Mouse (Mus musculus): ENCODE measurements around the gene Smim5.
"Not testable (repeated sequence)": the region's sequence is repeated elsewhere in the genome, so short reads cannot be mapped to it uniquely, and the experiment has no call there.

Gene Smim5

DNA sequence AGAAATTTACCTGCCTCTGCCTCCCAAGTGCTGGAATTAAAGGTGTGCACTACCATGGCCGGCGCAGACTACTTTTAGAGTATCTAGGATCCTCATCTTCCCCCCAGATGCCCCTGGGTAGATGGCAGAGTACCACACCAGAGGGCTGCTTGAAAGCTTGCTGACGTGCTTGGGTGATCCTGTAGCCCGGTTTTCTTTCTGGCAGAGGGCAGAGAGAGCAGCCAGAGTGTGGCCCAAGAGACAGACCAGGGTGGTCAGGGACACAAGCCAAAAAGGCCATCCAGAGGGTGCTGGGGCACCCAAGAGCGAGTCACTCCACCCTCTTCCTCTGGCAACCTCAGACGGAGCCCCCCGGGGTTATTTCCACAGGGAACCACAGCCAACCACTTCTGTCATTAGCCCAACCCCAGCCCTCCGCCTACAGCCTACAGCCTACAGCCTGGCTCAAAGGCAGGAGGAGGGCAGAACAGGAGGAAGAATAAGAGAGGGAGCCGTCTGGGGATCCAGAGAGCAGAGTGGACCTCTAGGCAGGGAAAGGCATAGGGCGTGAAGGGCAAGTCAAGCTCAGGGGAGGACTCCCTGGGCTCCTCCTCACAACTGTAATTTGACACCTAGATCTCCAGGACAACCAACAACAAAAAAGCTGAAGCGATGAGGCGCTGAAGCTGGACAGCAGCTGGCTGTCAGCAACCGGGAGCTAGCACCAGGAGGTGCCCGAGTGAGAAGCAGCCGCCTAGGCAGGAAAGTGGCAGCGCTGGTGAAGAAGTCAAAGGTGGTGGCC lies at the start of gene Smim5:
TSS of gene Smim5 (plus strand) at position 481 of the 781 bp plus-strand sequence.
- no peak for DNase-seq (ENCODE audit: low spot score)

DNA sequence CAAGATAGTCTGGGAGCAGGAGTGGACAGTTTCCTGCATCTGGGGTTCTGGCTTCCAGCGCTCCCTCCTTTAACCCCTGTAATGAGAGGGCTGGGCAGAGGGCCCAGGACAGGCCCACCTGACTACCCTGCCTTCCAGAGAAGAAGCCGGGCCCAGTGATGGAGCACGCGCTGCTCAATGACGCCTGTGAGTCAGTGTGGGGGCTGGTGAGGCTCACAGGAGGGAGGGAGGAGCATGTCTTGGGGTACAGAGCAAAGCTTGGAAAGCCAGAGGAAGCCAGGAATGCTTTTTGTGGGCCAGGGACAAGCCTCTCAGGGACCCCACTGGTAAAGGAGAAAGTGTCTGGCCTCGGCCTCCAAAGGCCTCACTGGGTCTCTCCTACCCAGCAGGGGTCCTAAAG lies 45.1 kb upstream of the Smim5 start:
- DNase-seq (ENCODE audit: low spot score) = no peak

DNA sequence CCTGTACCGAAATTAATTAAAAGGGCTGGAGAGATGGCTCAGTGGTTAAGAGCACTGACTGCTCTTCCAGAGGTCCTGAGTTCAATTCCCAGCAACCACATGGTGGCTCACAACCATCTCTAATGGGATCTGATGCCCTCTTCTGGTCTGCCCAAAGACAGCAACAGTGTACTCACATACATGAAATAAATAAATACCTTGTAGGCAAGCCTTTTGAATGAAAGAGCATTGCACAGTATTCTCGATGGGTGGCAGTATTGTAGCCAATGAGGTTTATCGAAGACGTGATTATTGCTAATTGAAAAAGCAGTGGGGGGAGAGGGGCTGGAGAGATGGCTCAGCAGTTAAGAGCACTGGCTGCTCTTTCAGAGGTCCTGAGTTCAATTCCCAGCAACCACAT lies 42.6 kb upstream of the Smim5 start:
- not testable (repeated sequence) for DNase-seq (ENCODE audit: low spot score)

DNA sequence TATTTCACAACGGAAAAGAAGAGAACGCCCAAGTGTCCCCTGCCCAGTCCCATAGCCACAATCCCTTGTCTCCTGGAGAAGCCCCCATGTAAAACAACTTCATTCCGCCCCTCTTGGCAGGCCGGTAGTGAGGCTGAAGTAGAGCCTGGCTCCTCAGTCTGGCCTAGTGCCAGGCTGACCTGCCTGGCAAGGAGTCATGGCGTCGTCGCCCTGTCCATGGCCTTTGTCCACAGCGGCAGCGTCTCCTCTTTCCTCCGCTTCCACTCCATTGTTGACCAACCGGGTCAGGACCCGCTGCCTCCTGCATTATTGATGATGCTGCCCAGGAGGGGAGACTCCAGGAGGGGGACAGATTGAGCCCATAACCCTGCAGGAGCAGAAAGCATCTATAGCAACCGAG lies 41.8 kb upstream of the Smim5 start:
- no peak for DNase-seq (ENCODE audit: low spot score)

DNA sequence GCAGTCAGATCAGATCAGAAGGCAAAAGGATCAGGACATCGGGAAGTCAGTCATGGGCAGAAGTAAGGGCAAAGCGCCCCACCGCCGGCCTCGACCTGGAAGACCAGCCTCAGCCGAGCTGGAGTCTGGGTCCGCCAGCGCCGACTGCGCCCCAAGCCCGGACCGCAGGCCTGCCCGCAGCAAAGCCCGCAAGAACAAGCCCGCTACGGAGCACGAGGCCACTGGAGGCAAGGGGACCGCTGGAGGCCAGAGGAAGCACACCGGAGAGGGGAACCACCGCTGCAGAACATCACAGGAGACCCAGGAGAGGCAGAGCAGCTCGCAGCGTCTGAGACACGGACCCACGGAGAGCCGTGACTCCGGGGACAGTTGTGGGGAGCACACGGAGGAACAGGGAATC lies 41.4 kb upstream of the Smim5 start, which contains the start of gene Myo15b:
TSS of gene Myo15b (plus strand) at position 53 of the 400 bp plus-strand sequence.
- no peak for DNase-seq (ENCODE audit: low spot score)

DNA sequence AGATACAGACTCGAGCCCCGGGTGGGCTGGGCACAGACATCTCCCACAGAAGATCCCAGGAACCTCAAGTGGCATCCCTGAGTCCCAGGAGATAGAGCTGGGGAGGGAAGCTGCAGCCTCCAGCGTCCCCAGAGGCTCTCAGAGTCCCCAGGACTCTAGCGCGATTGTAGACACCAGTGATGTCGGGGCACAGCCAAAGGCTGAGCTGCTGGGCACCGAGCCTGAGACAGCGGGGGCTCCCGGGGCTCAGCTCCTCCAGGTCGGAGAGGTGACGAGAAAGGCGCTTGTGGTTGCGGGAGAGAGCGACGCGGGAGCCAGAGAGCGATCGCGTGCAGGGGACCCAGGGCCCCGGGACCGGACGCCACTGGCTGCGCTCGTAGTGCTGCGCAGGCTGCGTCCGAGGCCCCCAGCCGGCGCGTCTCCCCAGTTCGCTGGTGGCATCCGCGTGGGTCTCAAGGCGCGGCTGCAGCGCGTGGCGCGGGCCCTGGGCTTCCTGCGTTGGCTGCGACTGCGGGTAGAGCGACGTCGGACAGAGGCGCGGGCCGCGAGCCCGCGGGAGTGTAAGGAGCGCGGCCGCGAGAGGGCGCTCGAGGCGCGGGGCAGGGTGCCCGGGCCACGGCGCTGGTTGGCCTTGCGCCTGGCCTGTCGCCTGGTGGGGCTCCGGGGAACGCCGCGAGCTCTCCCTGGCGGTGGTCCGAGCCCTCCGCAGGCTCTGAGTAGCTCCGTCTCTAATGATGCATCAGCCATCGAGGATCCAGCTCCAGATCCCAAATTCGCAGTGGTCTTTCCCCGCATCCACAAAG lies 40.4 kb upstream of the Smim5 start:
- peak; percentile 35 for DNase-seq (ENCODE audit: low spot score)

DNA sequence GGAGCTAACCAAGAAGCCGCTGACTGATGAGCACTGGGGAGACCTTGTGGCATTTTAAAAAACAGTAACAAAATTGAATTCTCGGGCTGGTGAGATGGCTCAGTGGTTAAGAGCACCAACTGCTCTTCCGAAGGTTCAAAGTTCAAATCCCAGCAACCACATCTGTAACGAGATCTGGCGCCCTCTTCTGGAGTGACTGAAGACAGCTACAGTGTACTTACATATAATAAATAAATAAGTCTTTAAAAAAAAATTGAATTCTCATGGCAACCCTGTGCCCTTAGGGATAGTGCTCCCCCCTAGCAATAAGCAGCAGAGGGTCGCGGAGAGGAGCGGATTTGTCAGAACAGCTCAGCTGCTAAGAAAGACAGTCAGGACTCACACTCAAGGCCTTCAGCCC lies 35.9 kb upstream of the Smim5 start:
- no peak for DNase-seq (ENCODE audit: low spot score)

DNA sequence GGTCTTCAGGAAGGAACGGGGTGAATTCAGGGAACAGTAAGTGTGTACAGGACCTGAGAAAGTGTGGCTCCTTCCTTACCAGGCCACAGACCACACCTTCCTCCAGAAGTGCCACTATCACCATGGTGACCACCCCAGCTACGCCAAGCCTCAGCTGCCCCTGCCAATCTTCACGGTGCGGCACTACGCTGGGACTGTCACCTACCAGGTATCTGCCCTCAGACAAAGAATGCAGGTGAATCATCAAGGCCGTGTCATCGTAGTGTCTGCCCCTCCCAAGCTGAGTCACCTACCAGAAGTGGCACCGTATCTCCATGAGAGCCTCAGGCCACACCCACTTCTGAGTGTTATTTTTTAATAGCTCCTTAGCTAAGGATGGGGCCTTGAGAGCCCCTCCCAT lies 30.4 kb upstream of the Smim5 start:
- DNase-seq (ENCODE audit: low spot score) = no peak

DNA sequence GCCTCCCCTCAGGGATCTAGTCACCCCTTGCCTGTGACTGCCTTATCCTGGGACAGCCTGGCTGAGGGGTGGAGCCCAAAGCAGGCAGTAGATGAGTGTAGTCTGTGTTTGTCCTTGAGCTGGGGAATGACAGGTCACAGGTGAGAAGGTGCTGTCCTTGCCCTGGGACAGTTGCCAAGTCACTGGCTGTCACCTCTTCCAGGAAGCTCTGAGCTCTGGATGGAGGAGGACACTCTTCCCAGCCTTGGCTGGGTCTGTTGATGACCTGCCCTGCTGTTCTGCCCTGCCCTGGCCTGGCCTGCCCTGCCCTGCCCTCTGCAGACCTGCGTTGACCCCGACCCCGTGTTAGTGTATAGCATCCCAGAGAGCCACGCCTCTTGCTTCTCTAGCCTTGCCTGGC lies 27.3 kb upstream of the Smim5 start:
- no peak for DNase-seq (ENCODE audit: low spot score)

DNA sequence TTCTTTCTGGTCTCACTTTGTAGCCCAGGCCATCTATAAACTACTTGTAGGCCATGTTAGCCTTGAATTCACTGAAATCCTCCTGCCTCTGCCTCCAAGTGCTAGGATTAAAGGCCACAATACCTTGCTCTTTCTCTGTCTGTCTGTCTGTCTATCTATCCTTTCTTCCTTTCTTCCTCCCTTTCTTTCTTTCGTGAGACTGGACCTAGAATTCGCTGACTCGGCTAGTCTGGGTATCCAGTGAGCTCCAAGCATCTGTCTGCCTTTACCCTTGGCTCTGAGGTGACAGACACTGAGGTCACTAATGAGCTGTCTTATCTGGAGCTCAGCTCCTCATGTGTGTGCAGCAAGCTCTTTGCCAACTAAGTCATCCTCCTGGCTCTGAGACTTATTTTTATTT lies 23.8 kb upstream of the Smim5 start:
- DNase-seq (ENCODE audit: low spot score) = no peak

DNA sequence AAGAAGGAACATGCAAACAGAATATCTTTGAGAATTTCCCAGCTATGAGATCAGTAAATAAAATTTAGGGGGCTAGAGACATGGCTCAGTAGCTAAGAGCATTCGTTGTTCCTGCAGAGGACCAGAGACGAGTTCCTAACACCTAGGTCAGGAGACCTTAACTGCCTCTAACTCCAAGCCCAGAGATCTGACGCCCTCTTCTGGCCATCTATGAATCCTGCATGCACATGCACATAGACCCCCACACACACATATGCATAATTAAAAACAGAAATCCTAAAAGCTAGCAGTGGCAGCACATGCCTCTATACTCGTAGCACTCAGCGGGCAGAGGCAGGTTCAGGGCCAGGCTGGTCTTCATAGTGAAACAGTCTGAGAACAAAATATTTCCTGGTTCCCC lies 23.3 kb upstream of the Smim5 start:
- no peak for DNase-seq (ENCODE audit: low spot score)

DNA sequence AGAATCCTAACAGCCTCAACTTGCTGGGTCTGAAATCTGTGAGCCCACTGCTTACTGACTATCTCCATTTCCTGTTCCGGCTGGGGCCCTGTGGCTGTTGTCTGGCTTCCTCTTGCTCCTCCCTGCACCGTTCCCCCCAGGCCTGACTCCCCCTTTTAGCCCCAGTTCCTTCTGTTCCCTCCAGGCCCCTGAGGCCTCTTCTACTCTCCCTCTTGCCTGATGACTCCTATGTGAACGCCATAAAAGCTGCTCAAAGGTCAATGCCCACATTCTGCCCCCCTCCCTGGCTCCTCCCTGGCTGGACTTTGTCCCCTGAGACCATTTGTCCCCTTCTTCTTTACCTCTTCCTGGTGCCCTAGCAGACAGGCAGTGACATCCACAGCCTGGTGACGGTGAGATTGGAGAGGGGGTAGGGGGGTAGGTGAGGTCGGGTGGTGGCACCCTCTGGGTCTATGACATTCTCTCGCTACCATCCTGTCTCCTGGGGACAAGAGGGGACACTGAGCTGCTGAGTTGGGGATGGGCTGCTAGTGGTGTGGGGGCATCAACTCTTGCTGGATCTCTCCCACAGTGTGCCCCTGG lies 22.5 kb upstream of the Smim5 start:
- no peak for DNase-seq (ENCODE audit: low spot score)

DNA sequence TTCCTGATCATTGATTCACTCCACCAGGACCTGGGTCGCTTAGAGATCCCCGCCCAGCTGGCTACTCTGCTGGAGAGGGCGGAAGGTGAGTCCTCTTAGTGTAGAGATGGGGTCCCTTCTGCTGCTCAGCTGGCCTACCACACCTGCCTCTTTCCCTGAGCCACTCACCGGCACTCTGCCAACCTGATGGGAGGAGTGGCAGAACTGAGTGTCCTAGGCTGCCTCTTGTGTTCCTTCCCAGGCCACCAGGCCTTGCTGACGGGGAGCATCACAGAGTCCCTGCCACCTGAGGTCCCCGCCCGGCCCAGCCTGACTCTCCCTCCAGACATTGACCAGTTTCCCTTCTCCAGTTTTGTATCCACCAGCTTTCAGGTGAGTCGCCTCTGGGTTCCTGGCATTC lies 21.7 kb upstream of the Smim5 start:
- DNase-seq (ENCODE audit: low spot score) = no peak

DNA sequence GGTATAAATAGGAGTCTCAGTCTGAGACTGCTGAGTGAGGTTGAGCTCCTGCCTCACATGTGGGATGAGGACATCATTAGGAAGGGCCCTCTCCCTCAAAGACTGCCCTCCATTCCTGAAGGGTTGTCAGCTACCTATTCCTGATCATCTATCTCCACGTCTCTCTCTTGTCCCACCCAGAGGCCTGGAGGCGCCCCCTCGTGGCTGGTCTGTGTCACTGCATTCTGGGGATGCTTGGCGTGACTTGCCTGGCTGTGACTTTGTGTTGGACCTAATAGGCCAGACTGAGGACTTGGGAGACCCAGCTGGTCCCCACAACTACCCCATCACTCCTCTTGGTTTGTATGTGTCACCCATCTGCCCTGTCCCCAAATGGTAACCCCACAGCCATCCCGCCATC lies 18.8 kb upstream of the Smim5 start:
- DNase-seq (ENCODE audit: low spot score) = no peak

DNA sequence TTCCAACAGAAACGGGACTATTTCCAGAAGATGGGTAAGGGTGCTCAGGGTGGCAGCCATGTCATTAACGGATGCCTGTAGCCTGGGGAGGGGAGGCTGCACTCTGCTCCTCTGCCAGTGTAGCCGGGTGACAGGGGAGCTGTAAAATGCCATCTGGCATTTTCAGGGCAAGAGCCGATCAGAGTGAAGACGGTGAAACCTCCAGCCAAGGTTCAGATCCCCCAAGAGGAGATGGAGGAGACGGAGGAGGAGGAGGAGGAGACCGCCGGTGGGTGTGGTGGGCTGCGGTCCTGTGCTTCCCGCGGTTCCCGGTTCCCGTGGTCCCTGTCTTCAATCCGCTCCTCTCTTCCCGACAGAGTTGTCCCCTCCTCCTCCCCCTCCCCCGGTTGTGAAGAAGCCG lies 16.5 kb upstream of the Smim5 start:
- no peak for DNase-seq (ENCODE audit: low spot score)

DNA sequence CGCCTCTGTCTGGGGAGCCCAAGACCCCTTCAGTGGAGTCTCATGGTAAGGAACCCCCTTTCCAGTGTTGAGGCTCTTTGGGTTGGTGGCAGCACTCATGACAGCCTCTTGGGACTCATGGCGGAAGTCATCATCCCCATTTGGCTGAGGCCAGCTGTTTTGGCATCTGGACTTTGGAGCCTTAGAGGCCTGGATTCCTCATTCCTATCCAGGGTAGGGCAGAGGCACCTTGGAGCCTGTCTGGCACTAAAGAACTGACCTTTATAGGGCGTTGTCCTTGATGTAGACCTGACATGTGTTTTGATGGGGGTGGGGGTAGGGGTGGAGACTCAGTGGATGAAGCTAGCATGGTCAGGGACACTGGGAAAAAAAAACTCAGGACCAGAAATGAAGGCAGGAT lies 15.4 kb upstream of the Smim5 start:
- DNase-seq (ENCODE audit: low spot score) = no peak

DNA sequence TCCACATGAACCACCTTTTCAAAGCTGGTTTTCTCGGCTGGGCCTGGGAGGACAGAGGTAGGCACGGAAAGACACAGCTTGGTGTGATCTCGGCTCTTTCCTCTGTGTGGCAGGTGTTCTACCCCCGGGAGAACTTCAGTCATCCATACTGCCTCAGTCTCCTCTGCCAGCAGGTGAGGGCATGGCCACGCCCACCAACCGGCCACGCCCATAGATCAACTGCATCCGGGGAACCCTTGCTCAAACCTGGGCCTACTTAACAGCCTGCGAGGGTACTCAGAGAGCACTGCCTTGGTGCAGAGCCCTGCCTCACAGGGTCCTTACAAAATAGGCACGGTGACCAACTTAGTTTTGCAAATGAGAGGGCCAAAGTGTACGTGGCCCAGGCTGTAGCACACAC lies 14.5 kb upstream of the Smim5 start:
- no peak for DNase-seq (ENCODE audit: low spot score)

DNA sequence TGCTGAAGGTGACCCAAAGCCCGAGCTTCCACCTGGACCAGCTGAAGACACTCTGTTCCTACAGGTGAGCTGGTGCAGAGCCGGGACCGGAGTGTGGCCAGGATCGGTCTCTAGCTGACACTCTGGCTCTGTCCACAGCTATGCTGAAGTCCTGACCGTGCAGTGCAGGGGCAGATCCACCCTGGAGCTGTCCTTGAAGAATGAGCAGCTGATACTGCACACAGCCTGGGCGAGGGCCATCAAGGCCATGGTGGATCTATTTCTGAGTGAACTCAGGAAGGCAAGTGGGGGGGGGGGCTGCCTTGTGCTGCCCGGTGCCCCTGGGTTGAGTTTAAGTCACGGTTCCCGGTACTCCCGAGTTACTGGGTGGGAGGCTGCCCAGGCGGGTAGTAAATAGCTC lies 13.3 kb upstream of the Smim5 start:
- no peak for DNase-seq (ENCODE audit: low spot score)

DNA sequence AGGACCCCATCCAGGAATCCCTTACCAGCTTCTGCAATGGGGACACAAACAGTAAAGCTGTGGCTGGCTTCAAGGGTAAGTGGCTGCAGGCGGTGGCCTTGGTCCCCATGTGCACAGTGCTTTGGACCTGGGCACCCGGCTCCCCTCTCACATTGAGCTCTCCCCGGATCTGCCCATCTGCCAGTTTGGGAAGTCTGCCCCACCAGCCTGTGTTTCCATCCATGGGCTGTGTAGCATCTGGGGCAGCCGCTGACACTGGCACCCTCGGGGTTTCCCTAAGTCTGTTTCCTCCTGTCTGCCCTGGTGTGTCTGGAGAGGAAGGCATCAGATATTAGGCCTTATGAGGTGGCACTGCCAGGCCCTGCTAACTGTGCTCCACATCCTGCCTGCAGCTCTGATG lies 11.7 kb upstream of the Smim5 start:
- DNase-seq (ENCODE audit: low spot score) = no peak

DNA sequence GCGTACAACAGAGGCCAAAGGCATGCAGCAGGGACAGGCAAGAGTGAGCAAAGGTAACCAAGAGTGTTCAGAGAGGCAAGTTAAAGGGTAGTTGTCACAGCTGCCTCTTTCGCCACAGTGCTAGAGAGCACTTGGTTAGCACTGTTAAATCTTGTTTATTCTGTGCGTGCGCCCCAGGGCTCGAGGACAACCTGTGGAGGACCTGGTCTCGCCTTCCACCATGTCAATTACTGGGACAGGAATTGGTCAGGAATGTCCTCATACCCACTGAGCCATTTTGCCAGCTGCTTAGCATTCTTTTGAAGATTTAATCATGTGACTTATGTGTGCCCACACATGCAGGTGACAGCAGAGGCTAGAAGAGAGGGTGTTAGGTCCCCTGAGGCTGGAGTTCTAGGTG lies 10.6 kb upstream of the Smim5 start:
- no peak for DNase-seq (ENCODE audit: low spot score)

DNA sequence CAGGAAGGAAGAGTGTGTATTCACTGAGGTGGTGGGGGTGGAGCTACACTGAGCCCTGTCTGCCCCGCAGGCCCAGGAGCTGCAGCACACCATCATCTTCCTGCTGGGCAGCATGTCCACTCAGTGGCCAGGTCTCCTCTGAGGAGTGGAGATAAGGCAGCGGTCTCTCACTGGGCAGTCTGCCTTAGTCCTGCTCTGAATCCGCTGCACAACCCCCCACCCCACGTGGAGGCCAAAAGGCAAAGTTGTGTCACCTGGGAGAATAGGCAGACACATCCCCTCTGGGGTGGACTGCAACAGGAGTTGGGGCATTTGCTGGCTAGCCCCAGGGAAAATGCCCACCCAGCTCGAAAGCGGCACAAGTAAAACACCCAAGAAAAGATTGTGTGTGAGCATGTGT lies 7.6 kb upstream of the Smim5 start:
- DNase-seq (ENCODE audit: low spot score) = no peak

DNA sequence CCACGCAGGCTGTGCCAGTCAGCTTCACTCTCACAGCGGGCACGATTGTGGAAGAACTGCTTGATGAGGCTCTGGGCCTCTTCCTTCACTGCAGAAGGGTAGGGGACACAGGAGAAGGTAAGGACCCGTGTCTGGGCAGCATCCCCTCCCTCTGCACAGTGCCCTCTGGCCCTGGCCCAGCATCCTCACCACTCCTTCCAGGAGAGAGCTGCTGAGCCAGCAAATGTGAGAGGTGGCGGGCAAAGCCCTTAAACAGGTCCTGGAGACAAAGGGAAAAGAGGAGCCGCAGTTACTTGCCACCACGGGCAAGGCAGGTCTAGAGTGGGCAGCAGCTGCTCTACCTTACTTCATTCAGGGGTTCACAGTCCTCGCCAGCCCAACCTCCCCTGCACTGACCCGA lies 6.7 kb upstream of the Smim5 start:
- no peak for DNase-seq (ENCODE audit: low spot score)

Measured in left cerebral cortex, adult 11 months (tissue).